Mouse (Mus musculus) heart, adult 2 months (tissue): ENCODE measurements around the gene Syt2. TPM values are rescaled to one million over a fixed set of nuclear protein-coding genes. Genes with fewer than 3 reads are reported as not detected.

Source experiments
- DNase-seq, 2 experiments: peaks; one replicate each; pipeline ENCODE4 v3.0.0; 2021
- H3K27ac ChIP-seq: fragments of 200-600 bp; 2 replicates; pipeline ENCODE4 v1.8.1; 2022
- H3K27me3 ChIP-seq: fragments of 200-500 bp; 2 replicates; pipeline ENCODE4 v1.6.1; 2012; ENCODE audit warnings: mild to moderate bottlenecking, low read length, inconsistent platforms, mixed read lengths; ENCODE audit not compliant: control insufficient read depth, insufficient read depth
- H3K36me3 ChIP-seq: fragments of 200-500 bp; 2 replicates; pipeline ENCODE4 v1.6.1; 2012; ENCODE audit warnings: low read length, inconsistent platforms; ENCODE audit not compliant: control insufficient read depth, insufficient read depth
- H3K4me1 ChIP-seq: fragments of 200-500 bp; 2 replicates; pipeline ENCODE4 v1.6.1; 2011; ENCODE audit warnings: low read length; ENCODE audit not compliant: control insufficient read depth, insufficient read depth
- H3K4me3 ChIP-seq: fragments of 200-600 bp; 2 replicates; pipeline ENCODE4 v1.8.1; 2022
- H3K79me2 ChIP-seq: fragments of 200-500 bp; replicated peaks from 2 replicates; pipeline ENCODE4 v1.6.1; 2012; ENCODE audit warnings: mild to moderate bottlenecking, inconsistent platforms, low read length, moderate library complexity, mixed read lengths; ENCODE audit not compliant: control insufficient read depth, insufficient read depth
- H3K9ac ChIP-seq: fragments of 200-500 bp; 2 replicates; pipeline ENCODE4 v1.6.1; 2012; ENCODE audit warnings: low read depth, mild to moderate bottlenecking, control low read depth, inconsistent platforms, low read length, mixed read lengths
- CTCF ChIP-seq: fragments of 200-600 bp; IDR thresholded peaks from 2 replicates; pipeline ENCODE4 v1.8.1; 2022; ENCODE audit warnings: antibody characterized with exemption, mild to moderate bottlenecking, moderate library complexity
- EP300 ChIP-seq: fragments of 200-500 bp; IDR thresholded peaks from 2 replicates; pipeline ENCODE4 v1.6.1; 2011; ENCODE audit warnings: low read depth, low read length, control low read depth; ENCODE audit not compliant: insufficient read depth
- POLR2A ChIP-seq: fragments of 200-500 bp; IDR thresholded peaks from 2 replicates; pipeline ENCODE4 v1.6.1; 2011; ENCODE audit warnings: mild to moderate bottlenecking, low read depth, low read length, control low read depth; ENCODE audit not compliant: insufficient read depth
- WGBS: fragments of 180-500 bp; shearing (Covaris S2); methylation state at CpG from one replicate; pipeline ENCODE4 v1.1.7; 2018; 5-methylcytosine and 5-hydroxymethylcytosine counted together
- intact Hi-C: fragments of 180-260 bp; cut with DNase I; formaldehyde crosslinking; loops from one replicate; pipeline ENCODE4 v1.15.1; 2025
- polyA plus RNA-seq: library from polyadenylated mRNA; depleted of rRNA; stranded (reverse); fragments of >200 nt; gene quantifications from 2 replicates; pipeline ENCODE4 v1.2.3, GENCODE M21; 2012
- total RNA-seq, 2 experiments: library from RNA; stranded (reverse); gene quantifications; 2 replicates each; pipeline ENCODE4 v1.2.3; 2021

Gene Syt2
- total and polyA plus RNA-seq, 3 experiments: 0.04 to 0.05 TPM; not detected in 1

DNA sequence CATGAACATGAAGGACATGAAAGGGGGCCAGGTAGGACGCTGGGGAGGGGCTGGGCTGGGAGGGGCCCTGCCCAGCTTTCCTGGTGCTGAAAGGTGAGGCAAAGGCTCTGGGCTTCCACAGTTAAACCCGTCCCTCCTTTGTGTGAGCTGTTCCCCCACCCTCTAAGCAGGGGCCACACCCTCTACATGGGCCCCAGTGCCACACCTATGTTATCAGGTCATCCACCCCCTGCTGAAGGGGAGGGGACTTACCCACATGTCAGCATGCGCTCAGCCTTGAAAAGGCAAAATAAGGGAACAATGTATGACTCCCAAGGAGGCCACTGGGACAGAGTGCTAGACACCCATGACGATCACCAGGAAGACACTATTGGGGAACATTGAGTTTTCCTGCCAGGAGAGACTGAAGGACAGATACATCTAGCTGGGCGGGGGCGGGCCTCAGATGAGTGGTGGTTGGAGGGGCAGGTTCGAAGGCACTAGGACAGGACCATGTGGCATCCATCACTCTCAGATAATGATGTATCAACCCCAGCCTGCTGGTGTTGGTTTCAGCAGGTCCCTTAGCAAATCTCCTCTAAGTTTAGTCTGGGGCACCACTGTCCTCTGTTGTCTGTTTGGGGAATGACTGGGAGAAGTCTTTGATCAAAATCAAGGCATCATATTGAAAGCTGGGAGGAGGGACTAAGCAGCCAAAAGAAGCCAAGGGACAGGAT is 95.6 kb downstream of the Syt2 start:
- H3K36me3 ChIP-seq: no peaks in the 10 kb centered on the region
- intact Hi-C loops: no loop called here
- H3K4me3 ChIP-seq: no peak overlapping the region
- H3K27me3 ChIP-seq: no peaks in the 10 kb centered on the region
- H3K79me2 ChIP-seq: no peaks in the 10 kb centered on the region
- H3K9ac ChIP-seq: no peak overlapping the region
- no peak overlapping the region for H3K27ac ChIP-seq
- 78% methylated on average over 7 of the region's 7 CpGs for WGBS
- no peaks in the 10 kb centered on the region; the same call in 1 of the 2 replicates for H3K4me1 ChIP-seq
- no peak for DNase-seq
- TF ChIP-seq CTCF: no peak
- no peak for TF ChIP-seq POLR2A
- no peak for TF ChIP-seq EP300

DNA sequence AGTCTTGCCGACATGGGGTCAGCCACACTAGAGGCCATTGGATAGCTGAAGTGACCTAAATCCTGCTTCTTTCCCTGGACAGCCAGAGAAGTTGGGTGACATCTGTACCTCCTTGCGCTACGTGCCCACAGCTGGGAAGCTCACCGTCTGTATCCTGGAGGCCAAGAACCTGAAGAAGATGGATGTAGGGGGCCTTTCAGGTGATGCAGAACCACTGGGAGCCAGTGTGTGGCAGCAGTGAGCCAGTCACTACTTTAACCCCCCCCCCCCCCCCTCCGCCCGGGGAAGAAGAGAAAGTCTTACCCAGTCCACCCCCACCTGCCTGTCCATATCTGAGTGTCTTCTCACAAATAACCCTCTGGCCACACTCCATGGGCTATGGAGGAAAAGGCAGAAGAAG is 99.2 kb downstream of the Syt2 start:
- no peaks in the 10 kb centered on the region; the same call in 1 of the 2 replicates for H3K4me1 ChIP-seq
- intact Hi-C loops: loop anchor here (1.0 kb wide), 1 partner anchor 84 kb away; no protein-coding TSS in a partner anchor
- no peak overlapping the region for H3K4me3 ChIP-seq
- no peaks in the 10 kb centered on the region for H3K27me3 ChIP-seq
- 44% methylated on average over 6 of the region's 6 CpGs for WGBS
- TF ChIP-seq EP300: no peak
- peak; percentile 78 for TF ChIP-seq CTCF
- no peak overlapping the region for H3K27ac ChIP-seq
- no peak overlapping the region for H3K9ac ChIP-seq
- H3K79me2 ChIP-seq: no peaks in the 10 kb centered on the region
- no peak for DNase-seq
- no peaks in the 10 kb centered on the region for H3K36me3 ChIP-seq

DNA sequence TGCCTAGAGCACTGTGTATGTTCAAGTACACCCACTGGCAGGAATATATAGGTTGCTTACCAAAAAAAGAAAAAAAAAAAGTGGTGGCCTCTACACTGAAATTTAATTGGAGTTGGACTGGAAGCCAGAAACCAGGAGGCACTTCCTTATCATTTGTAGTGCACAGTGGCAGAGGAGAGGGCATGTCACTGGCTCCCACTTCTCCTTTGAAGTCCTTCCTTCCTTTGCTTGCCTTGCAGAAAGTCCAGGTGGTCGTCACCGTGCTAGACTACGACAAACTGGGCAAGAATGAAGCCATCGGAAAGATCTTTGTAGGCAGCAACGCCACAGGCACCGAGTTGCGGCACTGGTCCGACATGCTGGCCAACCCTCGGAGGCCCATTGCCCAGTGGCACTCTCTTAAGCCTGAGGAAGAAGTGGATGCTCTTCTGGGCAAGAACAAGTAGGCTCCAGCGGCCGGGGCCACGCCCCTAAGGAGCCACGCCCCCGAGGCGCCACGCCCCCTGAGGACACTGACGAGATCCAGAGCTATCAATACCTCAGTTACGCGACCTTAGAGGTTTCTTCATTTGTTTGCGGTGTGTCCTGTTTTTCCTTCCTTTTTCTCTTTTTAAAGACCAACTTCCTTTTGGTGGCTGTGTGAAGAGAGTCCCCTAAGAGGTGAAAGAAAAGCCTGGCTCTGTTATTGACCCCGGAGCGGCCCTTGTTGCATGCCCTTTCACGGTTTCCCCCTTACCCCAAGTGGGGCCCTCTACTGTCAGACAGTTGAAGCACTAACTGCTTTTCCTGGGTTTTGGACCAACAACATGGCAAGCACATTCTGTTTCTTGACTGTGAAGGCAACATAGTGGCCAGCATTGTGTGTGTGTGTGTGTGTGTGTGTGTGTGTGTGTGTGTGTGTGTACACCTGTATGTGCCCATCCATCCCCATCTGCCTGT is 101.0 kb downstream of the Syt2 start:
- 26% methylated on average over 23 of the region's 23 CpGs for whole genome bisulfite sequencing
- TF ChIP-seq POLR2A (no peak), EP300 (no peak), CTCF (no peak)
- Histone ChIP-seq H3K4me3 (no peak overlapping the region), H3K4me1 (no peaks in the 10 kb centered on the region; the same call in 1 of the 2 replicates), H3K79me2 (no peaks in the 10 kb centered on the region), H3K27ac (no peak overlapping the region), H3K27me3 (no peaks in the 10 kb centered on the region), H3K9ac (no peak overlapping the region), H3K36me3 (no peaks in the 10 kb centered on the region)
- peak; percentile 58 to 60 for DNase-seq
- intact Hi-C loops: no loop called here

DNA sequence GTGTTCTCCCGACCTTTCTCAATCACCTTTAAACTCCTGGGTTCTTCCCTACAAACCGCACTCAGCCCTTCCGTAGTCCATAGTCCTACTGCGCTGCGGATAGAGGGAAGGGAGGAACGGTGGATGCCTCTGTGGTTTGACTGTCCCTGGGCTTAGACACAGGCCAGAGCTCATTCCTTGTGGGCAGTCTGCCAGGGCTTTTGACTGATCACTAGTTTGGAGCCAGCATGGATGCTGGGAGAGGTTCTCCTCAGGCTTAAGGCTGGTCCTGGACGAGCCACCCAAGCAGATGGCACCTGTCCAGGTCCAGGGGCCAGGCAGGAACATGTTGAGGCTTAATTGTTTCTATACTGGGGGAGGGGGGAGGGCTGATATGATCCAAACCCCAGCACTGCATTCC is 103.4 kb downstream of the Syt2 start:
- TF ChIP-seq POLR2A (no peak), EP300 (no peak), CTCF (no peak)
- peak in 1 of 2 experiments; percentile 40 for DNase-seq
- H3K27ac ChIP-seq: no peak overlapping the region
- intact Hi-C loops: no loop called here
- H3K36me3 ChIP-seq: no peaks in the 10 kb centered on the region
- WGBS: 35% methylated on average over 7 of the region's 7 CpGs
- H3K79me2 ChIP-seq: no peaks in the 10 kb centered on the region
- H3K27me3 ChIP-seq: no peaks in the 10 kb centered on the region
- H3K4me3 ChIP-seq: no peak overlapping the region
- H3K4me1 ChIP-seq: peaks cover 2% of the 10 kb centered on the region
- no peak overlapping the region for H3K9ac ChIP-seq

DNA sequence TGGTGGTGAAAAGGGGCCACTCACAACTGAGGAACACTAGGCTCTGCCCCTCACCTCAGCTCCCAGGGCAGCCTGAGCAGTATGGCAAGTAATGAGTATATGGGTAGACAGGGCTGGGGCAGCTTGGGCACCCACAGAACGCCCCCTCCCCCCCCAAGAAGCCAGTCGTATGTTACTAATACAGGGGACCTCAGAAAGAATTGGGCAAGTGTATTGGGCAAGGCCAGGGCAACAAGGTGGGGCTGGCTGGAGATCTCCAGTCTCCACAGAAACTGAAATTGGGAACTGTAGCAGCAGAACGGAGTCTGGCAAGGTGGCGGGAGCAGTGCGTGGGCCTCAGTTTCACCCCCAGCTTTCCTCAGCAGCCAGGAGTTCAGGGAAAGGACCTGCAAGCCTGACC is 106.0 kb downstream of the Syt2 start:
- WGBS: 74% methylated on average over 5 of the region's 5 CpGs
- no peaks in the 10 kb centered on the region for H3K27me3 ChIP-seq
- no peak overlapping the region for H3K27ac ChIP-seq
- peaks cover 4% of the 10 kb centered on the region for H3K4me1 ChIP-seq
- no peak overlapping the region for H3K4me3 ChIP-seq
- no peaks in the 10 kb centered on the region for H3K36me3 ChIP-seq
- intact Hi-C loops: no loop called here
- DNase-seq: no peak
- H3K9ac ChIP-seq: no peak overlapping the region
- TF ChIP-seq EP300 (no peak), CTCF (no peak), POLR2A (no peak)
- no peaks in the 10 kb centered on the region for H3K79me2 ChIP-seq
